Mouse (Mus musculus) midbrain, embryonic 16.5 days (tissue): ENCODE measurements around the gene Chrne. TPM values are rescaled to one million over a fixed set of nuclear protein-coding genes. Genes with fewer than 3 reads are reported as not detected.
A peak's percentile ranks its signal among the peaks of the same experiment; 100 is the strongest.

Experiments used
- ATAC-seq: fragments of 200-750 bp; cut with Nextera tagmentation; 2 replicates; pipeline ENCODE4 v1.8.0; 2017; ENCODE audit warnings: moderate TSS enrichment
- H3K27ac ChIP-seq: fragments of 300-500 bp; sonication (generic); 2 replicates; pipeline ENCODE4 v1.5.1; 2014; ENCODE audit warnings: mild to moderate bottlenecking, low read length, mixed read lengths
- H3K27me3 ChIP-seq: fragments of 300-500 bp; sonication (generic); 2 replicates; pipeline ENCODE4 v1.6.1; 2014; ENCODE audit warnings: low read depth, low read length, mixed read lengths; ENCODE audit not compliant: control insufficient read depth, insufficient read depth
- H3K36me3 ChIP-seq: fragments of 300-500 bp; sonication (generic); 2 replicates; pipeline ENCODE4 v1.6.1; 2014; ENCODE audit warnings: mild to moderate bottlenecking, low read length, moderate library complexity, mixed read lengths; ENCODE audit not compliant: control insufficient read depth, insufficient read depth
- H3K4me1 ChIP-seq: fragments of 300-500 bp; sonication (generic); 2 replicates; pipeline ENCODE4 v1.6.1; 2014; ENCODE audit warnings: mild to moderate bottlenecking, low read length, mixed read lengths; ENCODE audit not compliant: control insufficient read depth, insufficient read depth
- H3K4me2 ChIP-seq: fragments of 300-500 bp; sonication (generic); 2 replicates; pipeline ENCODE4 v1.6.1; 2014; ENCODE audit warnings: mild to moderate bottlenecking, low read length, mixed read lengths
- H3K4me3 ChIP-seq: fragments of 300-500 bp; sonication (generic); 2 replicates; pipeline ENCODE4 v1.5.1; 2014; ENCODE audit warnings: low read depth, mild to moderate bottlenecking, low read length, moderate library complexity, mixed read lengths
- H3K9ac ChIP-seq: fragments of 300-500 bp; sonication (generic); 2 replicates; pipeline ENCODE4 v1.6.1; 2014; ENCODE audit warnings: low read depth, low read length, mixed read lengths
- H3K9me3 ChIP-seq: fragments of 300-500 bp; sonication (generic); replicated peaks from 2 replicates; pipeline ENCODE4 v1.6.1; 2014; ENCODE audit warnings: mild to moderate bottlenecking, low read length, mixed read lengths; ENCODE audit not compliant: control insufficient read depth, poor library complexity, severe bottlenecking
- WGBS: fragments of 180-500 bp; shearing (Covaris S2); extraction: QIAGEN DNeasy Blood & Tissue Kit; methylation state at CpG from one replicate; pipeline ENCODE4 v1.1.7; 2014; 5-methylcytosine and 5-hydroxymethylcytosine counted together
- polyA plus RNA-seq: library from polyadenylated mRNA; unstranded; fragments of >200 nt; fragmentation: Nextera tagmentation; extraction: Ambion mirVana; gene quantifications from 2 replicates; pipeline ENCODE4 v1.2.1, GENCODE M21; 2015

Gene Chrne
- polyA plus RNA-seq, 1 experiment from 2014 or later = not detected

DNA sequence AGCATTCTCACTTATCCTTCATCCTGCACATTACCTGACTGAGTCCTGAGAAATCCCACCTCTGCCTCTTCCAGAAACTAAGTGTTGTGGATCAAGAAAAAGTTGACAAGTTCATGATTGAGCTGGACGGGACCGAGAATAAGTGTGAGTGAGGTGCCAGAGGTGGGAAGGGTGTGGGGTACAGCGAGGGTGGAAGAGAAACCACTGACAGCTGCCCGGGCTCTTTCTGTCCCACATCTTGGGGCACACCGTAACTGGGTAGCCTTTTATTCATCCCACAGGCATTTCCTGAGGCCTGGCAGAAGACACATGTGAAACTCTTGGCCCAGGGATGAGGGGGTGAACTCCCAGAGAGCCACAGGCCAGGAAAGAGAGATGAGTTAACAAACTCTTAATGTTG is 39.5 kb upstream of the Chrne start:
- 91% methylated on average over 5 of the region's 5 CpGs for WGBS
- Histone ChIP-seq H3K9me3 (no peaks in the 10 kb centered on the region), H3K4me3 (no peak overlapping the region), H3K9ac (no peak overlapping the region), H3K4me2 (no peak overlapping the region), H3K27me3 (no peaks in the 10 kb centered on the region), H3K4me1 (peaks cover 14% of the 10 kb centered on the region; the same call in 1 of the 2 replicates), H3K36me3 (peaks cover 3% of the 10 kb centered on the region; the same call in 1 of the 2 replicates), H3K27ac (no peak overlapping the region)
- no peak for ATAC-seq

- WGBS = 65% methylated on average over 9 of the region's 9 CpGs
- H3K9ac ChIP-seq = no peak overlapping the region
- no peak overlapping the region for H3K4me2 ChIP-seq
- H3K9me3 ChIP-seq = no peaks in the 10 kb centered on the region
- H3K27me3 ChIP-seq = no peaks in the 10 kb centered on the region
- H3K36me3 ChIP-seq = peaks cover 2% of the 10 kb centered on the region; the same call in 1 of the 2 replicates
- peaks cover 17% of the 10 kb centered on the region for H3K4me1 ChIP-seq
- no peak overlapping the region for H3K4me3 ChIP-seq
- no peak overlapping the region for H3K27ac ChIP-seq
- no peak for ATAC-seq
Measured at GRCm38 (mm10) chr11:70657991-70658390, 39.0 kb upstream of the Chrne start.

DNA sequence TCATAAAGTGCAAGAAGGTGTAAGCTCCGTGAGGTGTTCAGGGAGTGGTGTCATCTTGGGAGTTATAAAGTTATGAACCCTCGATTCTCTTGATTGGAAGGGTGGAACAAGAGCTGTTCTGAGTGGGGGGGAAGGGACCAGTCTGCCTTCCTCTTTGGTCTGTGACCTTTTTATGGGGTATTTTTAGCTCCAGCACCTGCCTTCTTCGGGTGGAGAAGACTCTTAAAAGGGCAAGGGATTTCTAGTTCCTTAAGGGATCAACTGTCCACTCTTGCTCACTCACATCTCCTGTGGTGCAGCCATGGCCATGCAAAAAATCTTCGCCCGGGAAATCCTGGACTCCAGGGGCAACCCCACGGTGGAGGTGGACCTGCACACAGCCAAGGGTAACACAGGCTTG is 38.6 kb upstream of the Chrne start:
- Histone ChIP-seq H3K27me3 (no peaks in the 10 kb centered on the region), H3K9ac (no peak overlapping the region), H3K36me3 (no peaks in the 10 kb centered on the region; the same call in 1 of the 2 replicates), H3K4me3 (no peak overlapping the region), H3K9me3 (no peaks in the 10 kb centered on the region), H3K4me2 (no peak overlapping the region), H3K4me1 (peaks cover 21% of the 10 kb centered on the region), H3K27ac (no peak overlapping the region)
- no peak for ATAC-seq
- WGBS = 52% methylated on average over 6 of the region's 6 CpGs

DNA sequence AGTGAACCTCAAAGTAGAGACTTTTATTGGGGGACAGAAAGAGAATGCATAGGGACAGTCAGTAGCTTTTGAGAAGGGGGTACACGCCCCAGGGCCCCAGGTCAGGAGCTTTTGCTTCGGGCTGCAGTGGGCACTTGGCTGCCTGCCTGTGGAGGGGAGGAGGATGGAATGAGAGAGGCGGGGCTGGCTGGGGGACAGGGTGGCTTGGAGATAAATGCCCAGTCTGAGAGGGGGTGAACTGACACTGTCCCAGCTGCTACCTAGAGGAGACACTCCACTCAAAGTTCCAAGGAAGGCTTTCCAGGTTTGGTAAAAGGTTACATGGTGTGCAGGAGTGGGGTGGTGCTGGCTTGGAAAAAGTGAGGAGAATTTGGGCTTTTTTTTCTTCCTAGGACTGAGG is 37.9 kb upstream of the Chrne start, which contains the start of gene Eno3:
TSS of gene Eno3 (plus strand) at position 239 of the 400 bp plus-strand sequence.
- ATAC-seq = no peak
- Histone ChIP-seq H3K9me3 (no peaks in the 10 kb centered on the region), H3K36me3 (no peaks in the 10 kb centered on the region), H3K4me1 (peaks cover 27% of the 10 kb centered on the region), H3K27me3 (no peaks in the 10 kb centered on the region), H3K27ac (no peak within 1 kb of the TSS), H3K4me3 (peak within 1 kb of the TSS; percentile 95), H3K4me2 (peak within 1 kb of the TSS; percentile 83), H3K9ac (peak within 1 kb of the TSS; percentile 59)
- 15% methylated on average over 3 of the region's 3 CpGs for WGBS

GRCm38 (mm10) chr11:70656456-70656927 is 37.5 kb upstream of the Chrne start:
- Histone ChIP-seq H3K4me2 (peak overlapping the region; percentile 83), H3K27ac (no peak overlapping the region), H3K9me3 (no peaks in the 10 kb centered on the region), H3K9ac (0 out of 2 replicates have a peak overlapping the region, but pooled peaks have one; percentile 21), H3K4me1 (peaks cover 29% of the 10 kb centered on the region), H3K4me3 (peak overlapping the region; percentile 95; the same call in 1 of the 2 replicates), H3K27me3 (no peaks in the 10 kb centered on the region), H3K36me3 (peaks cover under 1% of the 10 kb centered on the region; the same call in 1 of the 2 replicates)
- ATAC-seq = no peak
- 8% methylated on average over 16 of the region's 16 CpGs for WGBS

- peak overlapping the region; percentile 95 for H3K27ac ChIP-seq
- H3K9ac ChIP-seq = peak overlapping the region; percentile 59
- peak overlapping the region; percentile 95 for H3K4me3 ChIP-seq
- ATAC-seq = no peak
- peaks cover 29% of the 10 kb centered on the region for H3K4me1 ChIP-seq
- under 1% methylated on average over 61 of the region's 61 CpGs for WGBS
- no peaks in the 10 kb centered on the region for H3K27me3 ChIP-seq
- H3K4me2 ChIP-seq = peak overlapping the region; percentile 83
- H3K9me3 ChIP-seq = no peaks in the 10 kb centered on the region
- H3K36me3 ChIP-seq = peaks cover 5% of the 10 kb centered on the region
Measured at GRCm38 (mm10) chr11:70655571-70656455, 36.8 kb upstream of the Chrne start.

GRCm38 (mm10) chr11:70654923-70655570 is 36.0 kb upstream of the Chrne start:
- H3K9ac ChIP-seq = peak overlapping the region; percentile 94
- no peaks in the 10 kb centered on the region for H3K9me3 ChIP-seq
- peaks cover 29% of the 10 kb centered on the region for H3K4me1 ChIP-seq
- H3K27ac ChIP-seq = peak overlapping the region; percentile 95
- under 1% methylated on average over 45 of the region's 48 CpGs for WGBS
- peak; percentile 47 for ATAC-seq
- H3K4me3 ChIP-seq = peak overlapping the region; percentile 95
- peaks cover 11% of the 10 kb centered on the region for H3K36me3 ChIP-seq
- peak overlapping the region; percentile 83 for H3K4me2 ChIP-seq
- H3K27me3 ChIP-seq = no peaks in the 10 kb centered on the region

- Histone ChIP-seq H3K4me2 (peak within 1 kb of the TSS; percentile 83), H3K4me1 (peaks cover 29% of the 10 kb centered on the region), H3K9ac (peak within 1 kb of the TSS; percentile 94), H3K4me3 (peak within 1 kb of the TSS; percentile 95), H3K9me3 (no peaks in the 10 kb centered on the region), H3K27me3 (no peaks in the 10 kb centered on the region), H3K27ac (peak within 1 kb of the TSS; percentile 95), H3K36me3 (peaks cover 12% of the 10 kb centered on the region)
- WGBS = under 1% methylated on average over 47 of the region's 61 CpGs
- peak; percentile 76 for ATAC-seq
Measured at GRCm38 (mm10) chr11:70654198-70654922, 35.3 kb upstream of the Chrne start, which contains the start of gene Pfn1. Gene Pfn1 (minus strand): TSS chr11:70654644.
